Mouse (Mus musculus) midbrain, embryonic 12.5 days (tissue): Measurements from ENCODE around the gene Tmem255a. TPM values are rescaled to one million over a fixed set of nuclear protein-coding genes. Genes with fewer than 3 reads are reported as not detected.

Experiments
- ATAC-seq: fragments of 200-750 bp; cut with Nextera tagmentation; 2 replicates; pipeline ENCODE4 v1.8.0; 2017; ENCODE audit warnings: low read depth, moderate TSS enrichment, moderate library complexity; ENCODE audit not compliant: low FRiP score
- H3K27ac ChIP-seq: fragments of 300-500 bp; sonication (generic); replicated peaks from 2 replicates; pipeline ENCODE4 v1.5.1; 2016; ENCODE audit warnings: mild to moderate bottlenecking
- H3K27me3 ChIP-seq: fragments of 300-500 bp; sonication (generic); 2 replicates; pipeline ENCODE4 v1.6.1; 2016; ENCODE audit warnings: mild to moderate bottlenecking
- H3K36me3 ChIP-seq: fragments of 300-500 bp; sonication (generic); 2 replicates; pipeline ENCODE4 v1.6.1; 2016
- H3K4me1 ChIP-seq: fragments of 300-500 bp; sonication (generic); 2 replicates; pipeline ENCODE4 v1.6.1; 2016
- H3K4me2 ChIP-seq: fragments of 300-500 bp; sonication (generic); replicated peaks from 2 replicates; pipeline ENCODE4 v1.6.1; 2016; ENCODE audit warnings: mild to moderate bottlenecking, moderate library complexity
- H3K4me3 ChIP-seq: fragments of 300-500 bp; sonication (generic); 2 replicates; pipeline ENCODE4 v1.5.1; 2016; ENCODE audit warnings: mild to moderate bottlenecking
- H3K9ac ChIP-seq: fragments of 300-500 bp; sonication (generic); replicated peaks from 2 replicates; pipeline ENCODE4 v1.6.1; 2016; ENCODE audit warnings: mild to moderate bottlenecking, moderate library complexity
- H3K9me3 ChIP-seq: fragments of 300-500 bp; sonication (generic); 2 replicates; pipeline ENCODE4 v1.6.1; 2016; ENCODE audit warnings: mild to moderate bottlenecking
- WGBS: fragments of 180-500 bp; shearing (Covaris S2); methylation state at CpG from one replicate; pipeline ENCODE4 v1.1.7; 2016; 5-methylcytosine and 5-hydroxymethylcytosine counted together
- microRNA-seq: library from miRNA; unstranded; fragments of <30 nt; microRNA quantifications from one replicate; pipeline ENCODE4, GENCODE M21; 2017
- polyA plus RNA-seq: library from polyadenylated mRNA; unstranded; fragments of >200 nt; fragmentation: Nextera tagmentation; extraction: Ambion mirVana; gene quantifications from 2 replicates; pipeline ENCODE4 v1.2.1, GENCODE M21; 2016

Gene Tmem255a
- polyA plus RNA-seq, 1 experiment from 2014 or later = 13.1 TPM

DNA sequence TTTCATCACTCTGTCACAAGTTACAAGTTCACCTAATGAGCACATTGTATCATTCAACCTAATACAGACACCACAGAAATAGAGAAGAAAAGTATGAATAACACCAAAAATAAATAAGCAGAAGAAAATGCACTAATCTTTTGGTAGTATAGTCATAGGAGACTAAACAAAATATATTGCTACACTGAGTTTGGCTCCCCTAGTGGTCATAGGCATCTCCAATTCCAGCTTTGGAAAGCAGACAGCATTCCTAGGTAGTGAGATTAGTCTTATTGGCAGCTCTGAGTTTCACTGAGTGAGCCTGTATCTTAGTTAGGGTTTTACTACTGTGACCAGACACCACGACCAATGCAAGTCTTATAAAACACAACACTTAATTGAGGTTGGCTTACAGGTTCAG lies 93.1 kb downstream of the Tmem255a start:
- Histone ChIP-seq H3K4me2 (no peak overlapping the region), H3K9ac (no peak overlapping the region), H3K4me1 (no peaks in the 10 kb centered on the region), H3K27ac (no peak overlapping the region), H3K27me3 (no peaks in the 10 kb centered on the region), H3K36me3 (no peaks in the 10 kb centered on the region), H3K4me3 (no peak overlapping the region), H3K9me3 (no peaks in the 10 kb centered on the region)
- ATAC-seq = no peak
- 61% methylated on average over 1 of the region's 1 CpGs for WGBS

Small RNA genes lying within 50 kb of the gene (microRNA-seq; reads per million reads assigned to microRNA genes)
- 2.1 reads per million for gene Mir3110

Other genes starting within 250 kb of the Tmem255a start
- gene Btg1-ps1, start 233.6 kb downstream of the Tmem255a start, polyA plus RNA-seq = not detected in 2 replicates
- gene Btg1-ps2, start 209.3 kb downstream of the Tmem255a start, polyA plus RNA-seq = not detected in 2 replicates
- gene Rhox10, start 186.0 kb downstream of the Tmem255a start, polyA plus RNA-seq = not detected in 2 replicates
- not detected in 2 replicates for gene Rhox11, start 167.3 kb downstream of the Tmem255a start, polyA plus RNA-seq
- not detected in 2 replicates for gene Rhox12, start 141.5 kb downstream of the Tmem255a start, polyA plus RNA-seq
- gene Rhox13, start 131.2 kb downstream of the Tmem255a start, polyA plus RNA-seq = not detected in 2 replicates
- gene Zbtb33, start 62.6 kb downstream of the Tmem255a start, polyA plus RNA-seq = 6.2 and 6.6 TPM in 2 replicates
- gene Atp1b4, start 63.7 kb upstream of the Tmem255a start, polyA plus RNA-seq = not detected in 2 replicates
- gene Lamp2, start 204.0 kb upstream of the Tmem255a start, polyA plus RNA-seq = 66.9 and 68.4 TPM in 2 replicates